Mouse (Mus musculus) right cerebral cortex, postnatal 4 days (tissue): ENCODE measurements at regions not wholly inside any gene's neighbourhood (a gene's known extent, or its start where the extent isn't known, plus 50 kb on each side); places are given as distances from the start of the nearest gene placed in this dataset.

Experiments
- DNase-seq: peaks from one replicate; pipeline ENCODE4 v3.0.0-alpha.2; 2022

GRCm38 (mm10) chr1:42755958-42756357 lies 60.4 kb downstream of the Pou3f3 start:
- no peak for DNase-seq

- no peak for DNase-seq
Measured at GRCm38 (mm10) chr1:42756497-42756896, 60.9 kb downstream of the Pou3f3 start.

GRCm38 (mm10) chr1:42763447-42763846 lies 67.9 kb downstream of the Pou3f3 start:
- DNase-seq = no peak

DNA sequence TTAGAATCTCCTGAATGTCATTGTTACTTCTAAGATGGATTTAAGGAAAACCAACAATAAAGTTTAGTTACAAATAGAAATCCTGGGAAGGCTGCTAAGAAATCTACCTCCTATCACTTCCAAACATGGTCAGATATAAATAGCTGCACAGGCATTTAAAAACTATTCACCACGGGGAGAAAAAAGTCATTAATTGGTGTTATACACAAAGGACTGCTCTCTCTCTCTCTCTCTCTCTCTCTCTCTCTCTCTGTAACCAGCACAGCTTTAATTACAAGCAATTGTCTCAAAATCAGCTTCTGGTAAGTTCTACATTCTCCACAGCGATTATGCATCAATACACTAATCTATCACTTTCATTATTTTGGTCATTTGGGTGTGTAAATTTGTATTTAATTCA lies 68.5 kb downstream of the Pou3f3 start:
- DNase-seq = no peak

- DNase-seq = no peak
Measured at GRCm38 (mm10) chr1:42770085-42770484, 74.5 kb downstream of the Pou3f3 start.

DNA sequence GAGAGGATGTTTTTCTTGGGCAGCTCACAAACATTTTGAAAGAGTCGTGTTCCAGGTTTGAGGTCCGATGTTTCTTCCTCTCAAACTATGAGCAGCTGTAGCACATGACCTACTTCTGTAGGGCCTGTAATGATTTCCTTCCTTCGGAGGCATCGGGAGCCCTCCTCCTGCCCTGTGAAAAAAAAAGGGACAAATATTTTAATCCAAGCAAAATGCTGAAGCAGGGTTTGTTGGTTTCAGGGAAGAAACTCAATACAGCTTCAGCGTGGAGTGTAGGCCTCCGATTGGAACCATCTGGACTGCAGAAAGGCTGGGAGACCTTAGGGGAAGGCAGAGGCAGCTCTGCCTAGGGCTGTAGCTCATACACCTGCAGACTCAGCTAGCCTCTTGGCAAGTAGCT lies 76.4 kb downstream of the Pou3f3 start:
- no peak for DNase-seq

DNA sequence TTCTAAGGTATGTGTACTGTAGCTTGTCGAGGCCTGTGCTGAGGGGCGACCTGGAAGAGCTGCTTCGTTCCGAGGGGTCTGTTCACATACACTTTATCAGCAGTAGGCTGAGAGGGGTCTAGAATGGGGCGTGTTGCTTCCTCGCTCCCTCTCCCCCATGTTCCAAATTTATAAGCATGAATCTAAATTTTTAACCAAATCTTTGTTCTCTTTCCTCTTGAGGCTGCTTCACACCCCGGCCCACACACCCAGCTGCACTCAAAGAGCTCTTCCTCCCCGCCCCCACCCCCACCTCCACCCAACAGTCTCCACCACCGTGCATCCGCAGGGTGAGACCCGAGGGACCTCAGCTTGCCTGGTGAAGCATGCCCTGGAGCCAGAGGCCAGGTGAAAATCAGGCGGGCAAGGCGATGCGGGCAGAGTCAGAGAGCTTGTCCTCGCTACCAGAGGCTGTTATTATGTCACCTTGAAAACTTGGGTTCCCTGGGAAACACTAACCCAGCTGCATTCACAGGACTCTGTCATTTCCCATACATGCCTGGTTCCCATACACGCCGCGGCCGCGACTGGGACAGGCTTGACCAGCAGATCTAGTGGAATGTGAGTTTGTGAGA lies 77.1 kb upstream of the Mrps9 start:
- no peak for DNase-seq

DNA sequence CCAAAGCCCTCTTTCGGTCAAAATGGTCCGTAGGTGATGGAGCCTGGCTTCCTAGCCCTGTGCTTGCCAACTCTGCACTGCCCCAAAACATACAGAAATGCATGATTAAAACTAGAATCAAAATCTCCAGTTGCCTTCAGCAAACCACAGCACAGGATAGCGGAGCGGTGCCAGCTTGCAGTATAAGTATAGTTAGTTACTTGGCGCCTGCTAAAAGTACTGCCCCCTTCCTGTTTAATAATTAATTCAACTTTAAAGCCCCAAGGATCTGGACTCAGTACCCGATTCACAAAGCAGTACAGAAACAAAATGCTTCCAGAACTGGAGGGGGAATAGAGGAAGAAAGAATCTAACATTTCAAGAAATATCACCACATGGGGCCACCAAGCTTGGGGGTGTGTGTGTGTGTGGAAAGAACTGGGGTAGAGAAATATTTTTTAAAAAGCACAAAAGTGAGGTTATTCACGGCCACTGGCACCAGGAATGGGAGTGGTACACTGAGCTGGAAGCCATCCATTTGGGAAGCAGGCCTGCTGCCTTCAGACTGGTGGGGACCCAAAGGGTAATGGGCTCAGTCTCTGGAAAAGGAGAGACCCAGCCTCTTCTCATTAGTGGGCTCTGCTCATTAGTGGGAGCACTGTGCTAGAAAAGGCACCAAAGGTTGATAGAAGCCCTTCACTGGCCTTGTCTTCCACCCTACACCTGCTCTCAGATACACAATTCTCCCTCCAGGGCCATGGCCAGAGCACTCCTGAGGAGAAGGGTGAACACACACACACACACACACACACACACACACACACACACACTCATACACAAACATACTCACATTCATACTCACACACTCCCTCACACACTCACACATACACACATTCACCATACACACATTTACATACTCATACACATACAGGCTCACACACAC lies 75.8 kb upstream of the Mrps9 start:
- DNase-seq = no peak

DNA sequence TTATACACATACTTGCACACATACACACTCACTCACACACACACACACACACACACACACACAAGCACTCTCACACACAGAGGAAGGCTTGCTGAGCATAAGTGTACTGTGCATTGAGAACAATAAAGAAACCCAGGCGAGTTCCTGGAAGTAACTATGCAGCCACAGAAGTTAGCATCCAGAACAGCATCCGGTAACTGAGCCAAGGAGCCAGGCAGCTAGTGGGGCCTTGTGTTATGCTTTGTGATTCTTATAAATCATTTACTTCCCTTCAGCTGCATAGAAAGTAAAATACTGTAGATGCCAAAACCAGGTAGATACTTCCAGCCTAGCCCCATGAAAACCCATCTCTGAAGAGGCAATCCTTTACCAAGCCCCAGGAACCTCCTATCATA lies 75.1 kb upstream of the Mrps9 start:
- no peak for DNase-seq

DNA sequence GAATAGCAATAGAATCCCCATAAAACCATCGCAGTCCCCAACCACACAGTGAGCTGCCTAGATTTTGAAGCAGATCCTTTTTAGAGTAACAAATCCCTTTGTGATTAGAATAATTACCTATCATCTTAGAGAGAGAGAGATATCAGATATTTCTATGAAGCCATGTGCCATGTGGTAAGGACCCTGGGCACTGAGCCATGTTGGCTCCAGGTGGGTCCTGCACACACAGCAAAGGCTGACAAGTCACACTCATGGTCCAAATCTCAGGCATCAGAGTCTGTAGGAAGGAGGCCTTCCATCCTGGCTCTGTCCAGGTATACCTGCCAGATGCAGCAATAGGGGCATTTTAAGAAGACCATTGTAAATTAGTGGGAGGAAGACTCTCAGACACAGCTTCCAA lies 73.6 kb upstream of the Mrps9 start:
- no peak for DNase-seq

DNA sequence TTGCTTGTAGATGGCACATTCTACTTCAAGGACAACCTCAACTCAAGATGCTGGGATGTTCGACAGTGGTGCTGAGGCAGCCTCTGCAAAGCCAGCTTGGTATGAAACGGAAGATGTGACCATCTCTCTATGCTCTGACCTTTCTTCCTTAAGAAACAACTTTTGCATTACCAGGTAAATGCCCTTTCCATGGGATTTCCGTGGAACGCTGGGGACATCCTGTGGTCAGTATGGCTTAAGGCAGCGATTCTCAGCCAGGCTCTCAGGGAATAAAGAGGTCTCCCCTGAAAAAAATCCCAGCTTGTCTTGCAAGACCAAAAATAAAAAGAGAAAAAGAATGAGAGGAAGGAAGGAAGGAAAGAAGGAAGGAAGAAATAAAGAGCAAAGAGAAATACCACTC lies 71.3 kb upstream of the Mrps9 start:
- DNase-seq = peak; percentile 53

- no peak for DNase-seq
Measured at GRCm38 (mm10) chr1:42780266-42780665, 70.8 kb upstream of the Mrps9 start.

GRCm38 (mm10) chr1:42781533-42781932 lies 69.5 kb upstream of the Mrps9 start:
- no peak for DNase-seq

GRCm38 (mm10) chr1:42783072-42783672 lies 67.9 kb upstream of the Mrps9 start:
- no peak for DNase-seq

DNA sequence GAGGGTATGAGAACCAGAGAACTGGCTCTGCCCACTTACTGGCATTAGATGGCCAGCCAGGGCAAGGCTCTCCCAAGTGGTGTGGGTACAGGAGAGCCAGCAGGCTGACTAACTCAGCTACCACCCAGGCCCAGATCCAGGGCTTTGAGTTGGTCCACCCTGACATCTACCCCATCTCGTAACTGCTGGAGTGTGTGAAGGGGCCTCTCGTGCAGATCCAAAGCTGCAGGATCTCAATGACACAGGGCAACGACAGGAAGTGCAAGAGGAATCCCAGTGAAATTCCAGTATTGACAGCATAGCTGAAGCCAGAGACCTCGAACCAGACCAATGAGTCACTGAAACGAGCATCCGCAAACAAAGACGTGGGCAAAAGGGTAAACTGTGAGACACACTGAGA lies 63.8 kb upstream of the Mrps9 start:
- DNase-seq = no peak

GRCm38 (mm10) chr1:42788413-42788812 lies 62.6 kb upstream of the Mrps9 start:
- DNase-seq = no peak
